8 mouse cellular contexts compared by ENCODE assay signal in genomic region chr7:19197985-19198384, GRCm38 (mm10). TPM values are rescaled to one million over a fixed set of nuclear protein-coding genes. Genes with fewer than 3 reads are reported as not detected.
DNase-seq lines count a peak whose midpoint lies in the region; ATAC-seq lines count a peak whose summit lies in the region.

No protein-coding gene starts in this region.

- peak; percentile 56 for DNase-seq in heart, postnatal 4 days
- DNase-seq in heart, adult 8-10 months (ENCODE audit: low spot score), result no peak
- peak; percentile 58 for DNase-seq in 416B (ENCODE audit: low read depth)
- peak; percentile 80 for DNase-seq in R1 (ENCODE audit: low read depth, low spot score)
- peak; percentile 58 for DNase-seq in lung, postnatal 14 days
- no peak for DNase-seq in c-Kit-positive CD71-positive TER-119-positive erythroid progenitor cells, embryonic 14.5 days (ENCODE audit: low spot score)
- no peak for DNase-seq in cerebellum, adult 8-10 months

- no peak for ATAC-seq in monocyte, adult 5-6 weeks (replicated peaks; ENCODE audit: insufficient number of reproducible peaks, low FRiP score, low TSS enrichment, poor library complexity, severe bottlenecking)

RNA-seq across cellular contexts. Expression of gene Gpr4, which starts 14.4 kb away (rescaled TPM):
- 1 to 10 TPM; 6.7 to 8.1 TPM for total RNA-seq in heart, postnatal 4 days (2021)
- total RNA-seq in heart, adult 8-10 months (2022), result 1 to 10 TPM; 3.3 to 8.5 (median 7.4) TPM
- total RNA-seq in monocyte, adult 5-6 weeks (2017), result 0.19 to 0.32 TPM in 2 of 3 replicates, not detected in the other

RNA-seq across cellular contexts. Expression of gene Eml2, which starts 21.8 kb away (rescaled TPM):
- total RNA-seq in heart, postnatal 4 days (2021), result 10 to 100 TPM; 70.6 to 77.3 TPM
- total RNA-seq in heart, adult 8-10 months (2022), result 10 to 100 TPM; 32.0 to 45.7 (median 35.7) TPM
- 9.4 to 12.2 TPM (median 9.9 TPM) in 3 replicates for total RNA-seq in monocyte, adult 5-6 weeks (2017)

RNA-seq across cellular contexts. Expression of gene Opa3, which starts 30.1 kb away (rescaled TPM):
- 10 to 100 TPM; 54.7 to 60.0 TPM for total RNA-seq in heart, postnatal 4 days (2021)
- total RNA-seq in heart, adult 8-10 months (2022), result 10 to 100 TPM; 61.4 to 77.3 (median 68.1) TPM
- total RNA-seq in monocyte, adult 5-6 weeks (2017), result 11.5 to 32.0 TPM (median 14.7 TPM) in 3 replicates

RNA-seq across cellular contexts. Expression of gene Gipr, which starts 32.1 kb away (rescaled TPM):
- 1 to 10 TPM; 1.3 TPM for total RNA-seq in heart, postnatal 4 days (2021)
- under 1 TPM; 0.09 to 0.29 (median 0.26) TPM for total RNA-seq in heart, adult 8-10 months (2022)
- not detected in 3 replicates for total RNA-seq in monocyte, adult 5-6 weeks (2017)

RNA-seq across cellular contexts. Expression of gene Snrpd2, which starts 48.5 kb away (rescaled TPM):
- total RNA-seq in heart, postnatal 4 days (2021), result 10 to 100 TPM; 95.2 to 99.9 TPM
- 10 to 100 TPM; 63.5 to 76.4 (median 68.8) TPM for total RNA-seq in heart, adult 8-10 months (2022)
- 27.7 to 42.9 TPM (median 30.8 TPM) in 3 replicates for total RNA-seq in monocyte, adult 5-6 weeks (2017)

Comparison
In these comparisons a context has a peak if more than half of its experiments do, and no peak if none do; other contexts are left out.
1. DNase-seq: peak in heart, postnatal 4 days (single experiment), 416B (single experiment), R1 (single experiment) and lung, postnatal 14 days (single experiment); none in heart, adult 8-10 months (single experiment), c-Kit-positive CD71-positive TER-119-positive erythroid progenitor cells, embryonic 14.5 days (single experiment) and cerebellum, adult 8-10 months (single experiment).